Mouse (Mus musculus) kidney, postnatal 4 days (tissue): Measurements from ENCODE around the gene Zmpste24.
"Not testable (repeated sequence)": the region's sequence is repeated elsewhere in the genome, so short reads cannot be mapped to it uniquely, and the experiment has no call there.

Source experiments
- DNase-seq, 2 experiments: peaks; one replicate each; pipeline ENCODE4 v3.0.0; 2021; ENCODE audit warnings: mixed read lengths in 2 of 2

Gene Zmpste24

DNA sequence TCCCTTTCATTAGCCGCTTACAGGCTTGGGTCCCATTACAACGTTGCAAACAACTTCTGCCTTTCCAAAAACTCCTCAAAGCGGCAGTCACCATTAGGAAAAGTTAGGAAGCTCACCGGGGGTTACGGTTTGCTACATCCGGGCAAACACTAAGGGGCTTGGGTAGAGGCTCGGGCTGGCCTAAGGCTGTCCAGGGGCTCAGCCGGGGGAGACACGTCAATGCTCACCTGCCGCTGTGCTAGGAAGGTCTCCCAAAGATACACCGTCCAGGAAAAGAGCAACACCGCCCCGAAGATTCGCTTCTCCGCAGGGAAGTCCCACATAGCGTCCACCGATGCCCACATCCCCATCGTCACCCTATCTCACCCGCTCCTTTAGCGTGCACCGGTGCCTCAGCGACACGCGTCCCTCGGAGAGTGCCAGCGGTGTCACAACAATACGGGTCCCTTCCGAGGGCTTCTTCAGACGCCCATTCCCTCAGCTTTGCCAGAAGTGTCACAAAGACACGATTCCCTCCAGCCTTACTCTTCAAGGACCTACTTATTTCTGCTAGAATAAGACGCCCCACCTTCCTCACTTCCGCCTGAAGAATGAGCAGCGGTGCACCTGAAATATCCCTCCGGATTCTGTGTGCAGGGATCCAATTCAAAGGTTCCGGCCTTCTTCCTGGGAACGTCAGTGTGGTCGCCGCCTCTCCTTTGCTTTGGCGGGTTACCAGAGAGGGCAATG lies at the start of gene Zmpste24:
Gene Zmpste24, minus strand, starts transcription at position 592 of the 729 bp plus-strand sequence.
- peak; percentile 89 to 92 for DNase-seq

DNA sequence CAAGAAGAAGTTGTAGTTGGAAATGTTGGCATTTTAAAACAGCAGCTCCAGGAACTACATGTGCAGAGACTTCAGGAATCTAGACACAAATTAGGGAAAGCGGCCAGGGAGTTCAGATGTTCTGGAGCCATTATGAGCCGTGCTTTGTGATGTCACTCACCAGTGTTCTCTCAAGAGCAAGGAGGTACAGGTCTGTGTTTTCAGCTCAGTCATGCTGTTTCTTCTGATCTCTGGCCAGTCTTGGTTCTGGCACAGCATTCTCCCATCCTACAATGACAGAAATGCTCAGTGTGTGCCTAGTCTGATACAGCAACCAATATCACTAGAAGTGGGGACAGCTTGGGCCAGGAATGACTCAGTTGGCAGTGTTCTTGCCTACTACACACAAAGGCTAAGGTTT lies 11.1 kb upstream of the Zmpste24 start, which contains the start of gene Tmco2:
Gene Tmco2, minus strand, starts transcription at position 101 of the 400 bp plus-strand sequence.
- DNase-seq, result no peak

DNA sequence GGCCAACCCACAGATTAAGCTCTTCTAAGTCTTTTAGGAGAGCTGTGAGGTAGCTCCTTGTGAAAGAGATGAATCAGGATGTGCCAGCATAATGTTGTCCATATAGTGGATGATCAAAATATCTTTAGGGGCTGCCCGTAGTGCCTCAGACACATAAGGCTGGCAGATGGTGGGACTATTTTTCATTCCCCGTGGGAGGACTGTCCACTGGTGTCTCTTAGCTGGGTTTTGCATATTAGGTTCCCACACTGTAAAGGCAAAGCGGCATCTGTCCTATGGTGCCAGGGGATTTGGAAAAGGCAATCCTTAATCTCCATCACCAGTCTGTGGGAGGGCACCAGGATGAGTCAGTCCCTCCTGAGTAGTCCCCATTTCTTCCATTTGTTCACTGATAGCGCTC lies 5.3 kb upstream of the Zmpste24 start:
- no peak for DNase-seq

DNA sequence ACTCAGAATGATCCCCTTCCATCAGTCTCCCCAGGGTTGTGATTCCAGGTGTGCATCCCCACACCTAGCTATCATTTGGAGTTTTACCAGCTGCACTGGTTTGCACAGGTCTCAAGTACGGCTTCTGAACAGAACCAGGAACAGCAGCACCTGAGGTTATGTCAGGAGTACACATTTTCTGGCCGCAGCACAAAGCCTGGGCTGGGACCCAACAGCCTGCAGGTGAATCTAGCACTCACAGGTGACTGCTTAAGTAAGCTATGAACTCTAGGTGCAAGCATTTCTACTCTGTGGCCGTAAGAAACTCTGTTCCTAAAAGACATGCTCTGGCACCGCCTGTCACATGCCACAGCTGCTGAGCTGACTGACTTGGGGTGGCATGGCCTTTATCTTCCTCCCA lies 7.8 kb downstream of the Zmpste24 start:
- no peak for DNase-seq

DNA sequence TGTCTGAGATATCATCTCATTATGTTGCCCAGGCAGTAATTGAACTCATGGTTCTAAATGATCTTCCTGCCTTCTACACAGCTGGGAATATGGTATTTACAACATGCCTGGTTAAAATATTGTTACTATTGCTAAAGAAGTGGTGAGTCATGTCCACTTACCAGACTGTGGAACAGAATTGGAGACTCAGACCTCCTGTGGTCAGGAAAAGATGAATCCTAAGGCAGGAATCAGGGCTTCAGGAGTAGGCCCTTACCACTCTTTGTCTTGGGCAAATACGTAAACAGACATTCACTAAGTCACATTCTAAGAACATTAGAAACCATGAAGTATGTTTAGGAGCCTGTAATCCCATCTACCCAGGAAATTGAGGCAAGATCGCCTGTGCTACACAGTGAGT lies 9.3 kb downstream of the Zmpste24 start:
- DNase-seq, result no peak

DNA sequence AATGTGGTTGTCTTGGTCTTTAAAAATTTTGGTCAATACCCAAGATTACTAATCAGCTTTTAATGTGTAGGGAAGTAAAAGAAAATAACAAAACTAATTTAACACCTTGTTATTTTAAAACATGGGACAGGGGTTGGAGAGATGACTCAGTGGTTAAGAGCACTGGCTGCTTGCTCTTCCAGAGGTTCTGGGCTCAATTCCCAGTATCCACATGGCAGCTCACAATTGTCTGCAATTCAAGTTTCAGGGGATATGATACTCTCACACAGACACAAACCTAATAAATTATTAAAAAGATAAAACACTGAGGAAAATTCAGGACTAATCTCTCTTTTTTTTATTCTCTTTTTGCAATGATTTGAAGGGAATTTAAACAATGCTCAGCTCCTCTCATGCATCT lies 13.5 kb downstream of the Zmpste24 start:
- no peak for DNase-seq

DNA sequence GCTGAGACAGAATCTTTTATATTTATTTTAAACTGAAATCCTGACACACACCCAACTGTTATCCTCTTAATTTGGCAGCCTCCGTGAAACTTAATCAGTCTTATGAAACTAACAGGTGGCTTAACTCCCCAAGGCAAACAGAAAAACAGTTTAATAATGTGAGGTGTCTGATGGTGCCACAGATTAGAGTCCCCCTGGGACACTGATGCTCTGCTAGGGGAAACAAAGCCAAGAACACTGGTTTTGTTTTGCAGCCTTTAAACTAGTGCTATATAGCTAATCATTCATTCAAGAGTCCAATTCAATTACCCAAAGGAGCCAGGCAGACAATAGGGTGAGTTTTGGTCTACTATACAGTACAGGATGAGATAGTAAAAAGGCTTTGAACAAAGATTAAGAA lies 17.6 kb downstream of the Zmpste24 start:
- no peak for DNase-seq

DNA sequence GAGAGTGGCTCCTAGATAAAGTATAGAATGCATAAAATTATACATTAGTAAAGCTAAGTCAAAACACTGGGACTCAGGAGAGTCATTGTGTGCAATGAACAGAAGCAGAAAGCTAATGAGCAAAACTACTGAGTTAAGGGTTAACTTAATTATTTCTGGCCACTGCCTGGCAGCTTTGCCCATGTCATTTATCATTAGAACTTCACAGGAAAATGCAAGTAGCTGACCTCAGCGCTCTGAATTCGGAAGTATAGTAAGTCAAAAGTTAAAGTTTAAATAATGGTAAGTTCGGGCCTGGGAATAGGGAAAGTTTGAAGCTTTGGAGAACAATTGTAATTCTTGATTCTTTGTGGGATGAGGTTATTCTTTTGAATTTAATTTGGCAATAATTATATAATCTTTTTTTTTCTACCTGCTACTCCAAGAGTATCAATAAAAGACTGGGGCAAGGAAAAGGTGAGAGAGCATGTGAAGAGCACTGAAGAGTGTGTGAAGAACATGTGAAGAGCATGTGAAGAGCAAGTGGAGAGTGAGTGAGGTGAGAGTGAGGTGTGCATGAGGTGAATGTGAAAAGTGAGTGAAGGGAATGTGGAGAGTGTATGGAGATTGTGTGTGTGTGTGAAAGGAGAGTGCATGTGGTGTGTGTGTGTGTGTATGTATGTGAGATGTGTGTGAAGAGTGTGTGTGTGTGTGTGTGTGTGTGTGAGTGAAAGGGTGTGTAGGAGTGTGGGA lies 20.0 kb downstream of the Zmpste24 start:
- DNase-seq, result peak in 1 of 2 experiments; percentile 10

DNA sequence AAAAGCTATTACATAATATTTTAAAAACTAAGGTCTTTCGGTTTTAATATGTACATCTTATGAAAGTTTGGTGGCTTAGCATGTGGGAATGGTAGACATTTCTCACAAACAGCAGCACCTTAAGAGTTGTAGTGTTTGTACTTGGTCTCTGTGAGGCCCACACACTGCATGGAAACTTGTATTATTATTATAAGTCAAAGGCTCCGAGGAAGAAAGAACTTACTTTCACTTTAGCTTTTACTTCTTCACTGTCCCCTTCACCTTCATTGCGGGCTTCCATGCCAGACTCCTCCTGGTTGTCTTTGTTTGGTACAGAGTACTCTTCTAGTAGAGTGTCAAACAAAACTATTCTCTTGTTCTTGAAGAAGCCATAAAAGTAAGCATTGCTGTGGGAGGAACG lies 23.8 kb downstream of the Zmpste24 start:
- no peak for DNase-seq

DNA sequence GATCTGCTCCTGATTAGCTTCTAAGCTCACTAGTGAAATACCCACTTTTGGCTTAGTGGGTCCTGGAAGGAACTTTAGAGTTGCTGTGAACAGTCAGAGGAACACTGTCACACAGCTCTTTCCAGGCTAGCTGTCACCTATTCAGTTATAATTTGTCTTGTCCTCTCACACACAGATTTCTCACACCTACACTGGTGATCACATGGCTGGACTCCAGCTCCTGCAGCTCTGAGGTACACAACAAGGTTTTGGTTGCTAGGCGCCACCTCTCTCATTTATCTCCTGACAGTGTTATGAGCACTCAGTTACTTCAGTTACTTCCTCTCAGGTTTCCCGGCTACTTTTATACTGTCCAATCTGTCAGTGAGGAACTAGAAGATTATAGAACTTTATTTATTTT lies 32.7 kb downstream of the Zmpste24 start:
- DNase-seq, result no peak

DNA sequence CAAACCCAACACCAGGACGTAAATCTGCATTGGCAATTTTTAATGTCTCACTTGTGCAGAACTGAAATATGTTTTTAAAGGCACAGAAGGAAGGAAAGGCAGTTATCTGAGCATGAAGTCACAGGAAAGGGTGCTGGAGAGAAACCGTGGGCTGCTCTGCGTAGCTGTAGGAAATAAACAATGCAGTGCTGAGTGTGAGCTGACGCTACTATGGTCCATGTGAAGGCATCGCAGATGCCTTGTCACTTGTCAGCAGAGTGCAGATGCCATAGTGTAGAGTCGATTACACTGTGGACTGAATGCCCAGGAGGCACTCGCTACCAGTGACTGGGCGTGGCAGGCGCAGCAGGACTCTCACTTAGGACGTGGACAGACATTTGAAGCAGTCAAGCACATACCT lies 38.8 kb downstream of the Zmpste24 start:
- not testable (repeated sequence) for DNase-seq

DNA sequence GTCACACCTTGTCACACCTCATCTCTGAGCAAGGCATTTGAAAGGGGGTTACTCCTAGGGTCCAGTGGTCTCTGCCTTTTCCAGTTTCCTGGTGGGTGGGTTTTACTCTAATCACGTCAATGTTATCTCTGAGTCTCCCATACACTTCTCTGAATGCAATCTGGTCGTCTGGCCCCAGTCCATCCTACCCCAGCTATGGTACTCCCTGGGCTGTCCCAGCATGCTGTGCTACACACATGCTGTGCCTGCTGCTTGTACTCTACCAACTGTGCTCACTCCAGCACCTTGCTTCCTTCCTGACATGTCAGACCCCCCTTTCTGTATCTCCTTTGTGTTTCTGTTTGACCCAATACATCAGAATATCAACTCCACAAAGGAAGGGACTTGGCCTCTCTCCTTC lies 41.0 kb downstream of the Zmpste24 start:
- DNase-seq, result no peak

DNA sequence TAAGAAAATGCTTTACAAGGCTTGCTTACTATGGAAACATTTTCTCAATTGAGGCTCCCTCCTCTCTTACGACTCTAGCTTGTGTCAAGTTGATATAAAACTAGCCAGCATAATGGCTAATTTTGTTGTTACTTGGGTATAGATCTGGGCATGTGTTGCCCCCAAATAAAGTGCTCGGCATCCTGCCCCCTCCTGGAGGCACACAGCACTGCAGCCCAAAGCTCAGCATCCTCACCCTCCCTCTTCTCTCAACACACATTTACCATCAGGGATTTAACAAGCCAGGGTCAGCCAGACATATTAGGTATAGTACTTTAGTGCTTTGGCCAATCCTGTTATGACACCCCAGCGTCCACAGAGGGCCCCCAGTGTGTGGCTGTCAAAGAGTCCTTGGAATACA lies 41.7 kb downstream of the Zmpste24 start:
- peak; percentile 23 to 30 for DNase-seq

DNA sequence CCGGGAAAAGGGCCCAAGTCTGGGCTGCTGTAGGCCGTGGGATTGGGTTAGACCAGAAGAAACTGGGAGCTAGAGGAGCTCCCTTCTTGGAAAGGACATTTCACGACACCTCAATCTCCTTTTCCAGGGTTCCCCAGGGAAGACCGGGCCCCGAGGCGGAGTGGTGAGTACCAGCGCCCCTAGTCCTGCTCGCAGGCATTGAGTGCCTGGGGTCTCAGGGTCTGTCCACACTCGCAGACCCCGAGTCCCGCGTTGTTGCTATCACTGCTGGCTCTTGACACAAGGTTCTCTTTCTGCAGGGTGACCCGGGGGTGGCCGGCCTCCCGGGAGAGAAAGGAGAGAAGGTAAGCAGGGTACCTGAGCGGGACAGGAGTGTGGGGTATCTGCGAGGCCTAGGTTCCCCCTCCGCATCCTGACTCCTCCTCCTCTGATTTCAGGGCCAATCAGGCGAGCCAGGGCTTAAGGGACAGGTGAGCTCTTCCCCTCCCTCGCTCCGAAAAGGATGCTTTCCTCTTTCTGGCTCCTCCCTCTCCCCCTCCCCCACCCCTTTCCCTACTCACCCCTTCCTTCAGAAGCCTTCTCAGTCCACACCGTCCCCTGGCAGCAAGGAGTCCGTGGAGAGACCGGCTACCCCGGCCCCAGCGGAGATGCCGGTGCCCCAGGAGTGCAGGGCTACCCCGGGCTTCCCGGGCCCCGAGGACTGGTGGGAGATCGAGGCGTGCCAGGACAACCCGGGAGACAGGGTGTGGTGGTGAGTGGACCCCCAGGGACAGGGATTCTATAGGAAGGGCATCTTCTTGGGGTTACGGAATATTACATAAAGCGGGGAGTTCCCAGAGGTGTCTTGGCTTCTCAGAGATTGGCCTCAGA lies 45.4 kb downstream of the Zmpste24 start:
- peak in 1 of 2 experiments; percentile 7 for DNase-seq

DNA sequence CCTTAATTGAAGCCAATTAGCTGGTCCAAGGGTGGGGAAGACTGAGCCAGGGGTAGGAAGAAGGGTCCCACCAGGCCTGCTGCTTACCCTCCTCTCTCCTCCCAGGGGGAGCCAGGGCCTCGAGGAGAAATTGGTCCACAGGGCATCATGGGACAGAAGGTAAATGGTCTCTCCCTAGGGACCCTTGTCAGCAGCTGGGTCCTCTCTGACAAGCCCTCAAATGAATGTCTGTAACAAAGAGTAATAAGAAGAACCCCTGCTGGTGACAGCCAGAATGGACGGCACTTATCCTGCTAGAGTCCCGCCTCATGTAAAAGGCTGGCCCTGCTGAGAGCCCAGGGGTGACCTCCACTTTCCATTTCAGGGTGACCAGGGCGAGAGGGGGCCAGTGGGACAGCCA lies 46.2 kb downstream of the Zmpste24 start:
- DNase-seq, result peak; percentile 12 to 24

DNA sequence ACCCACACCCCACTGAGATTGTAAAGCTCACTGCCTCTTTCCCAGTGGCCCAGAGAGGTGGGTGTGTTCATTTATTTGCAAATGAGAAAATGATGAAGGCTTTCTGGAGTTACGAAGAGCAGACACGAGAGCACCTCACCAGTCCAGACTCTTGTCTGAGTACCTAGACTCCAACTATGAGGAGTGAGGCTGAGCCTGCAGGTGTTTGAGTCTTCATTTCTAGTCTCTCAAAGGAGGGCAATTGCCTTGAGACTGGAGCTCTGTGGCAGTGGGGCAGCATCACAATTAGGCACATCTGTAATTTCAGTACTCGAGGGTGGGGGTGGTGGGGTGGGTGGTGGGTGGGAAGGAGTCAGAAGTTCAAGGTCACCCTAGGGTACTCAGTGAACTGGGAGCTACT lies 55.1 kb downstream of the Zmpste24 start:
- no peak for DNase-seq

DNA sequence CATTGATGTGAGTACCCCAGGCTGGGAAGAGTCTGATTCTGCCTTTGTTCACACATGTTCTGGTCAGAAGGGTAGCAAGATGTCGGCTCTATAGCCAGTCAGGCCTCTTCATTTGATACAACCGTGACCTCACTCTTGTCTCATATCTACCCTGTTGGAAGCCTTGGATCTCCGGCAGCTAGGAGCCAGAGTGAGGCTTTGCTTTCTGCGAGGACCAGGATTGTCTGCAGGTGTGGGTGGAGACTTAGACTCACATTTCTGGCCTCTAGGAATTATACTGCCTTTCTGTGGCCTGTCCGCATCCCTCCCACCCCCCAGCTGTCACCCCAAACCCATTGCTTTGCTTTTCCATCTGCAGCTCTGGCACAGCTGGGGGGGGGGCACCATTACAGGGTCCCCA lies 55.6 kb downstream of the Zmpste24 start:
- no peak for DNase-seq

DNA sequence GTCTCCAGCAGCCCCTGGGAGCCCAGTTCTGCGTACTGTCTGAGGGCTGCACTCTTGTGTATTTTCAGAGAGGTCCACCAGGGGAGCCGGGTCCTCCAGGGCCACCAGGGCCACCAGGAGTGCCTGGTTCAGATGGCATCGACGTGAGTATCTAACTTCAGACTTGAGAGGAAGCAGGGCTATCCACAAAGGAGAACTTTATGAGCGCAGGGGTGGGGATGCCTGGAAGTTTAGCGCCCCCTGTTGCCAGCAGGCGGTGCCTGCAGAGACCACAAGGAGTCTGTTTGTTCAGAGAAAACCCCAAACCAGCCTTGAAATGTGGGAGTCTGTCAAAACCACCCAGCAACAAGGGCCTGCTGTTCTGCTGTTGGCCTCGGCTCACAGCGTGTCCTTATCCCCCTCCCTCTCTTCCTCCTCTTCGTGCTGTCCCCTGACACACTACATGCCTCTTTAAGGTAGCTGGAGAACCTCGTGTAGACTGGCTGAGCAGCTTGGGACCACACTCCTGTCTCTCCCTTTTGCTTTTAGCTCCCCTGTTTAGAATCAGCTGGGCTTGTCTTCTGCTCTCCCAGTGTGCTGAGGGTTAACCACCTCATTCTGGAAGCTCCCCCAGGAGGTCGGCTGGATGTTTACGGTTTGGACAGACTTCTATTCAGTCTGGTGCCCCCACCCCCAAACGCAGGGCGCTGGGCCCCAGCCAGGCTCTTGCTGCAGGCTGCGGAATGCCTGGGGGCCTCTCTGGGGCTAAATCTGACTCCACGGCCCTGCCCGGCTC lies 57.0 kb downstream of the Zmpste24 start:
- DNase-seq, result peak; percentile 74 to 81

DNA sequence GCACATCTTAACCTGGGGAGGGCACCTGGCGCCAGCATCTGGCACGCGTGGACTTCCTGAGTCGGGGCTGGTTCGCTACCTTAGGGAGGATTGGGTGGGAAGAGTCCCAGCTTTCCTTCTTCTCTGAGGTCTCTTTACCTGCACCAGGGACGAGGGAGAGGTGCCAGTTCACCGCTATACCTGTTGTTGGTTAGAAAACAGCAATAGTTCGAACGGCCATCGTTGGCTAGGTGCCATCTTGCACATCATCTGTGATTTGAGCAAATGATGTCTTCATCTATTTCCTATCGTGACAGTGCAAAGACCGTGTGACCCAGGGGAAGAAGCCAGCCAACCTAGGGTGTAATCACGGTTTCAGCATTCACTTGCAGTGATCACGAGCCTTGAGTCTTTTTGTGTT lies 57.7 kb downstream of the Zmpste24 start:
- no peak for DNase-seq

DNA sequence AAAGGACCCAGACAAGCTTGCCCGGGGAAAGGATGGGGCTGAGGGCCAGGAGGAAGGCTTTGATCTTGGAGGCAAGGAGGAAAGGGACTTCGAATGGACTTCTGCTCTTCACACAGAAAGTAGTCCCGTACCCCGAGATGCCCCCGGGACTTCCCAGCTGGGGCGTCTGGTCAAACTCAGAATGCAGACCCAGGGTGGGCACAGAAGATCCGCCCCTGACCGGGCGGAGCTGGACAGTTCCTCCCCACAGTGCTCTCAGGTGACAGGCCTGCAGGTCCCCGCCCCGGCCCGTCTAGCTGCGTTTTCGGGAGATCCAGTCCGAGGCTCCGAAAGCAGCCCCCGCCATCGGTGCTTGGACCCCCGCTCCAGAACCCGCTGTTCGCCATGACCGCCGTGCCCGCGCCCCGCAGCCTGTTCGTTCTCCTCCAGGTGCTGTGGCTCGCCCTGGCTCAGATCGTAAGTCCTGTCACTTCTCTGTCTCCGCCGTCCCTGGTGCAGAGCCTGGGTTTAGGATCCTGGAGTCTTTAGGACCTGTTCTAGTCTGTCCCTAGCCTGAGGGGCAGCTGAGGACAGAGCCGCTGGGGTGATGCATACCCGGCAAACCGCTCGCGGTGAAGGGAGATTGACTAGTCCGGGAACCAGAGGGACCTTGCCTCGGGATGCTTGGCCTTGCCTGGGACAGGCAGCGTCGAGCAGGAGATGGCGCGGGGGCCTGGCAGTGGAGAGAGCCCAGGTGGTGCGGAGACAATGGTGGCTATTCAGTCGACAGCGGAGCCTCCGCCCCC lies 58.5 kb downstream of the Zmpste24 start, which contains the start of gene Col9a2:
Gene Col9a2, plus strand, starts transcription at position 55 of the 785 bp plus-strand sequence.
- DNase-seq, result peak; percentile 22 to 36

DNA sequence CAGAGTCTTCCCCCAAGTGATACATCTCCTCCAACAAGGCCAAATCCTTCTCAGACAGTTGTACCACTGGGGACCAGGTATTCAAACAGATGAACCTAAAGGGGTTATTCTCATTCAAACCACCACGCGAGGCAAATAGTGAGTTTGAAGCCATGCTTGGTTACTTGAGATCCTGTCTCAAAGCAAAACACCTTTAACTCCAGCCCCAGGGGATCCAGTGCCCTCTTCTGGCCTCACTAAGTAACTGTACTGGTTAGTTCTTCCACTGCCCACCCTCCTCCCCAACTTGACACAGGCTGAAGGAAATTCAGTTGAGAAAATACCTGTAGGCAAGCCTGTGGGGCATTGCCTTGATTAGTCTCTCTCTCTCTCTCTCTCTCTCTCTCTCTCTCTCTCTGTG lies 65.0 kb downstream of the Zmpste24 start:
- DNase-seq, result peak in 1 of 2 experiments; percentile 22

DNA sequence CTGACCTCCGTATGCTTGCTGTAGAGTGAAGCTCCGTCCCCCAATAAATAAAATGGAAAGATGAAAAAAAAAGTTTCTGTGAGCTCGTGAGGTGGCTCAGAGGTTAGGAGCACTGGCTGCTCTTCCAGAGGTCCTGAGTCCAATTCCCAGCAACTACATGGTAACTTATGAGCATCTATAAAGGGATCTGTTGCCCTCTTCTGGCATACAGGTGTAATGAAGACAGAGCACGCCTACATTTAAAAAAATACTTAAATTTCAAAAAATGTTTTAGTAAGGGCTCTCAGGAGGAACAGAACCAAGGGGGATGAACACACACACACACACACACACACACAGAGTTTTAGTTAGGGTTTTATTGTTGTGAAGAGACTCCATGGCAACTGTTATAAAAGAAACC lies 66.6 kb downstream of the Zmpste24 start:
- DNase-seq, result no peak
